Mouse (Mus musculus): Measurements from ENCODE around the gene Cgnl1. TPM values are rescaled to one million over a fixed set of nuclear protein-coding genes. Genes with fewer than 3 reads are reported as not detected.

Cgnl1 gene
- polyA plus RNA-seq, 1 experiment = 25.0 TPM

DNA sequence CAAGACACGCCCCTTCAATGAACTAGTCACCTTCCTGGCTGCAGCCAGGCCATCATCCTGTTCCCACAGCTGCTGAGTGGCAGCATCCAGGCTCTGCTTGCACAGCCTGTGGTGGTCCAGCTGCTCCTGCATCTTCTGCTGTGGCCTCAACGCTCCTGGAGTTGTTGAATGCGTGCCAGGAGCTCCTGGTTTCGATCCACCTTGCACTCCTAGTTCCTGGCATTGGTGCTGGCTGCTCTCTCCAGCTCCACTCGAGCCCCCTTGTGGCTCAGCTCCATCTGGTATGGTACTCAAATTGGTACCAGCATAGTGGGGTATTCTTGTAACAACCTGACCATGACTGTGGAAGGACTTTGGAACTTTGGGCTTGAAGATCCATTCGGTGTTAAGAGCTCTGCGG is 171.5 kb downstream of the Cgnl1 start:
- TF ChIP-seq POLR2A (IDR thresholded peaks at IDR 0.05; ENCODE audit: borderline replicate concordance, insufficient read depth, low read length) = no peak
- no peak for TF ChIP-seq CTCF (IDR thresholded peaks at IDR 0.05; ENCODE audit: borderline replicate concordance, insufficient read depth, low read depth, low read length)
- no peak for DNase-seq
- WGBS = 49% methylated on average over 7 of the region's 7 CpGs

DNA sequence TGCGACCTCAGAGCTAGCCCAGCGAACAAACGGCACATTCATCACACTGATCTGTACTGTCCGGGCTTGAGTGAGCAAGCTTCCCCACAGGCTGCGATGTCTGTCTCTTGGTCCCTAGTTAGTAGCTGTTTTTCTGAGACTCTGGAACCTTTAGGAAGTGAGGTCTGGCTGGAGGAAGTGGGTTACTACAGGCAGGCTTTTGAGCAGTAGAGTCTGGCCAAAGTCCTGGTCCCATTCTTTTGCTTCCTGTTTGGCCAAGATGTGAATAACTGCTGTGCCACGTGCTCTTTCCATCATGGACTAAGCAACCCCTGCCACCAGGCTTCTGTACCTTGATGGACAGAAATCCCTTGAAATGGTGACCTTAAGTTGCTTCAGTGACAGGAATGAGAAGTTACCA is 174.5 kb downstream of the Cgnl1 start:
- DNase-seq = no peak
- Histone ChIP-seq H3K4me3 (replicated peaks; ENCODE audit: insufficient read depth, low read depth, low read length) (no peak overlapping the region), H3K27me3 (ENCODE audit: control insufficient read depth, insufficient read depth, low read length) (no peaks in the 10 kb centered on the region; the same call in 1 of the 2 replicates), H3K27ac (ENCODE audit: insufficient read depth, low read length) (no peak overlapping the region), H3K4me1 (ENCODE audit: control insufficient read depth, insufficient read depth, low read length) (no peaks in the 10 kb centered on the region)
- WGBS = 87% methylated on average over 6 of the region's 6 CpGs
- TF ChIP-seq POLR2A (IDR thresholded peaks at IDR 0.05; ENCODE audit: borderline replicate concordance, insufficient read depth, low read length) (no peak), CTCF (IDR thresholded peaks at IDR 0.05; ENCODE audit: borderline replicate concordance, insufficient read depth, low read depth, low read length) (no peak)

More for the DNA sequence above, 171.5 kb downstream of the Cgnl1 start:
- Histone ChIP-seq H3K27ac (ENCODE audit: insufficient read depth, low read length) (no peak overlapping the region), H3K27me3 (ENCODE audit: control insufficient read depth, insufficient read depth, low read length) (no peaks in the 10 kb centered on the region), H3K4me3 (replicated peaks; ENCODE audit: insufficient read depth, low read depth, low read length) (no peak overlapping the region), H3K4me1 (ENCODE audit: control insufficient read depth, insufficient read depth, low read length) (no peaks in the 10 kb centered on the region)

DNA sequence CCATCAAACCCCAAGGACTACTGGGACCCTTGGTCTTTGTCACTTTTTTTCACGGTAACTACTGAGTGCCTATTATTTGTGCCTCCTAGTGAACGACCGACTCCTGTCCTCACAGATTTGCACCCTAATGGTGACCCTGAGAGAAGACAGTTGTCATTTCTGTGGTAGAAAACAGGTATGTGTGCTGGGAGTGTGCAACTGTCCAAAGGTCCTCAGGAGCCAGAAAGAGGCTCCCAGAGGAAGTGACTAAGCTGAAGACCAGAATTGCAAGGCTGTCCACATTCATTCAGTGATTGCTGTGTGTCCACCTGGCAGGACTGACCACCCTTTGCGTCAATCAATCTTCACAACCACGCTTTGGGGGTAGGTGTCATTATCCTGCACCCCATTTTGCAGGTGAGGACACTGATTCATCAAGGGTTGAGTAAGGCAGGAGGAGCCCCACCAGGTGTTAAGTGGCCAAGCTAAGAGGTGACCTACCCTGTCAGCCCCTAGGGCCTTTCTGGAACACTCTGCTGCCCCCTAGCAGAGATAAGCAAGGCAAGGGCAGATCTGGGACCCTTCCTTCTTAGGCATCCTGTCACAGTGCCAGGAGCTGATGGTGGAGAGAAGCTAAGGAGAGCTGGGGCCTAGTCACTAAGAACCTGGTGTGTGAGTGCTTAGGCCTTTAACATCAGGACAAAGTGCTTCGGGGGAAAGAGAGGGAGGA is 178.7 kb downstream of the Cgnl1 start:
- no peaks in the 10 kb centered on the region; the same call in 1 of the 2 replicates for H3K27me3 ChIP-seq (ENCODE audit: control insufficient read depth, insufficient read depth, low read length)
- no peak overlapping the region for H3K27ac ChIP-seq (ENCODE audit: insufficient read depth, low read length)
- no peak for DNase-seq
- H3K4me1 ChIP-seq (ENCODE audit: control insufficient read depth, insufficient read depth, low read length) = no peaks in the 10 kb centered on the region
- peak overlapping the region; percentile 31 for H3K4me3 ChIP-seq (replicated peaks; ENCODE audit: insufficient read depth, low read depth, low read length)
- TF ChIP-seq POLR2A (IDR thresholded peaks at IDR 0.05; ENCODE audit: borderline replicate concordance, insufficient read depth, low read length) (no peak), CTCF (IDR thresholded peaks at IDR 0.05; ENCODE audit: borderline replicate concordance, insufficient read depth, low read depth, low read length) (no peak)
- WGBS = 45% methylated on average over 6 of the region's 6 CpGs

DNA sequence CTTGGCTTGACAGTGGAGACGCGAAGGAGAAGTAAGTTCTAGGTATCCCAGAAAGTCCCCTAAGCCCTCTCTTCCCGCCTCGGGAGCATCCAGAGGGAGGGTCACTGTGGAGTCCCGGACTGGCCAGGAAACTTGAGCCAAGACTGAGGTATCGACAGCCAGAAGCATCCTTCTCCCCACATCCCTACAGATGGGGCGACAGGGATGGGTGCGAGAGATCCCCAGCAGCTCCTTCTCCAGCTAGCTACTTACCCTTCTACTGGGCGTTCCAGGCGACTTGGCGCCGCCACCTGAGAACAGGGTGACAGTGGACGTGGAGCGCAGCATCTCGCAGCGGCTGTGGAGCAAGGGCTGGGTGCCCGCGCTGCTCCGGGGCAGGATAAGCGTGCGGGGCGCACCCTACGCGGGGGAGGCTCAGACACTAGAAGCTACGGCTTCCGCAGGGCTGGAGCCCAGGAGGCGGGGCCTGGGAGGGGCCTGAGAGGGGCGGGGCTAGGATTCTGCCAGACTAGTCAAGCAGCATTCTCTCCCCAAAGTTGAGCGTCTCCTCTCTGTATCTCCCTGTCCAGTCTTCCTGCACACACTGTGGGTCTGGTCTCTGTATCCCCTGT is 179.4 kb downstream of the Cgnl1 start, which contains the start of gene Myzap:
Myzap (minus strand) TSS at position 423 of the 611 bp plus-strand sequence.
- Histone ChIP-seq H3K4me1 (ENCODE audit: control insufficient read depth, insufficient read depth, low read length) (no peaks in the 10 kb centered on the region), H3K4me3 (replicated peaks; ENCODE audit: insufficient read depth, low read depth, low read length) (peak within 1 kb of the TSS; percentile 31), H3K27me3 (ENCODE audit: control insufficient read depth, insufficient read depth, low read length) (no peaks in the 10 kb centered on the region; the same call in 1 of the 2 replicates), H3K27ac (ENCODE audit: insufficient read depth, low read length) (no peak within 1 kb of the TSS)
- 2% methylated on average over 29 of the region's 29 CpGs for WGBS
- DNase-seq = peak; percentile 47
- TF ChIP-seq POLR2A (IDR thresholded peaks at IDR 0.05; ENCODE audit: borderline replicate concordance, insufficient read depth, low read length) = no peak
- no peak for TF ChIP-seq CTCF (IDR thresholded peaks at IDR 0.05; ENCODE audit: borderline replicate concordance, insufficient read depth, low read depth, low read length)

DNA sequence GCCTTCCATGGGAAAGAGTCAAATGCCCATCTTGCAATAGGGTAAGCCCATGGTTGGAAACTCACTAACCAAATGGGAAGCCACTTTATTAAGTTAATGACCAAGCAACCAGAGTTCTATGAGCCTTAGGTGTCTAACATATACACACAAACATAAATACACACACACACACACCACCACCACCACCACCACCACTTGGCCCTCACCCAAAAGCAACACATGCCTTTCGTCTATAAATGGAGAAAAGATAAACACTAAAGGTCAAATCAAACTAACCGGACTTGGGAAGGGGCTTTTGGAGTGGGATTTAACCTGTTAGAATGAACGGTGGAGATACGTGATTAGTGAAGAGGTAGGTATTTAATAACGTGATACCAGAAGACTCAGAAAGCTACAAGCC is 180.3 kb downstream of the Cgnl1 start:
- Histone ChIP-seq H3K27ac (ENCODE audit: insufficient read depth, low read length) (no peak overlapping the region), H3K4me1 (ENCODE audit: control insufficient read depth, insufficient read depth, low read length) (no peaks in the 10 kb centered on the region), H3K27me3 (ENCODE audit: control insufficient read depth, insufficient read depth, low read length) (no peaks in the 10 kb centered on the region; the same call in 1 of the 2 replicates), H3K4me3 (replicated peaks; ENCODE audit: insufficient read depth, low read depth, low read length) (no peak overlapping the region)
- no peak for TF ChIP-seq POLR2A (IDR thresholded peaks at IDR 0.05; ENCODE audit: borderline replicate concordance, insufficient read depth, low read length)
- no peak for TF ChIP-seq CTCF (IDR thresholded peaks at IDR 0.05; ENCODE audit: borderline replicate concordance, insufficient read depth, low read depth, low read length)
- 81% methylated on average over 5 of the region's 5 CpGs for WGBS
- DNase-seq = no peak

DNA sequence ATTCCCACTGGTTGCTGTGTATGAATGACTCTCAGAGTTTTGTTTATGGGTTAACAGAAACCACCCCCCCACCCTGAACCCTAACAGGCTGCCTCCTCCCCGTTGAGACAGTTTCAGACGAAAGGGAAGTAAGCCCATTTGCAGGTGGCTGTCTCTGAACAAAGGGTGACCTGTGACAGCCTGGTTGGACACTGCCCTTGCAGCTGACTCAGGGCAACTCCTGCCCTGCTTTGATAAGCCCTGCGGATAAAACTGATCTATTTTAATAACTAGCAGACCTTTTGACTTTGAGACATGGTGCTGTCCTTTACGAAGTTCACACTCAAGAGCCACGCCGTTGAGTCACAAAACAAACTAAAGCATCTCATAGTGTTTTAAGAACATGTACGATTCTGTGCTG is 181.6 kb downstream of the Cgnl1 start:
- no peak for TF ChIP-seq CTCF (IDR thresholded peaks at IDR 0.05; ENCODE audit: borderline replicate concordance, insufficient read depth, low read depth, low read length)
- no peak for TF ChIP-seq POLR2A (IDR thresholded peaks at IDR 0.05; ENCODE audit: borderline replicate concordance, insufficient read depth, low read length)
- no peak for DNase-seq
- 82% methylated on average over 7 of the region's 7 CpGs for WGBS
- H3K4me1 ChIP-seq (ENCODE audit: control insufficient read depth, insufficient read depth, low read length) = no peaks in the 10 kb centered on the region
- H3K27ac ChIP-seq (ENCODE audit: insufficient read depth, low read length) = no peak overlapping the region
- H3K27me3 ChIP-seq (ENCODE audit: control insufficient read depth, insufficient read depth, low read length) = no peaks in the 10 kb centered on the region; the same call in 1 of the 2 replicates
- no peak overlapping the region for H3K4me3 ChIP-seq (replicated peaks; ENCODE audit: insufficient read depth, low read depth, low read length)

DNA sequence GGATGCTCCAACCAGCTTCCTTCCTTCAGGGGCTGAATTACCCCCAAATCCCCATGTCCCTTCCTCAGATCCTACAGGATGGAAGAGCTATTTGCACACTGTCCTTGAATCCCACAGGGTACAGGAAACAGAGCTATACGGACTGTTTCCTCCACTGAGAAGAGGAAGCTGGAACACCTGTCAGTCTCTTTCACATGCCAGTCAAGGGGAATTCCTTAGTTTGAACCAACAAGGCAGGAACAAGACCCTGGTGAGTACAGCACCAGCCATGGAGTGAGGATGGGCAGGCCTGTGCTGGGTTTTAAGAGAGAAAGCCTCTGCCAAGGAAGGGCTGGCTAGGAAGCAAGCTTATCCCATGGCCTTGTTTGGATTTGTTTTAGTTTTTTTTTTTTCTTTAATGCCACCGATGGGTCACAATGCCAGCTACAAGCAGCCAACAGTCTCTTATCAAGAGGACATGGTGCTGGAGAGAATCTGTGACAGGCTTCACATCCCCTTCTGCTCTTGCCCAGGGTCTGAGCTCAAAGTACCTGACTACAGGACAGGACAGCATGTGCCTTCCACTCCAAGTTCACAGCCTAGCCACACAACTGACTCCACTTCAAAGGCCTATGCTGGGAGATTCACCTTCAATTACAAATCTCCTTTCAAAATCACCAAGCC is 182.3 kb downstream of the Cgnl1 start:
- H3K27me3 ChIP-seq (ENCODE audit: control insufficient read depth, insufficient read depth, low read length) = no peaks in the 10 kb centered on the region; the same call in 1 of the 2 replicates
- no peak overlapping the region for H3K27ac ChIP-seq (ENCODE audit: insufficient read depth, low read length)
- WGBS = 71% methylated on average over 2 of the region's 2 CpGs
- no peak for DNase-seq
- no peaks in the 10 kb centered on the region for H3K4me1 ChIP-seq (ENCODE audit: control insufficient read depth, insufficient read depth, low read length)
- H3K4me3 ChIP-seq (replicated peaks; ENCODE audit: insufficient read depth, low read depth, low read length) = no peak overlapping the region
- TF ChIP-seq POLR2A (IDR thresholded peaks at IDR 0.05; ENCODE audit: borderline replicate concordance, insufficient read depth, low read length) (no peak), CTCF (IDR thresholded peaks at IDR 0.05; ENCODE audit: borderline replicate concordance, insufficient read depth, low read depth, low read length) (no peak)
